9 mouse cellular contexts compared by ENCODE assay signal in the genomic region with DNA sequence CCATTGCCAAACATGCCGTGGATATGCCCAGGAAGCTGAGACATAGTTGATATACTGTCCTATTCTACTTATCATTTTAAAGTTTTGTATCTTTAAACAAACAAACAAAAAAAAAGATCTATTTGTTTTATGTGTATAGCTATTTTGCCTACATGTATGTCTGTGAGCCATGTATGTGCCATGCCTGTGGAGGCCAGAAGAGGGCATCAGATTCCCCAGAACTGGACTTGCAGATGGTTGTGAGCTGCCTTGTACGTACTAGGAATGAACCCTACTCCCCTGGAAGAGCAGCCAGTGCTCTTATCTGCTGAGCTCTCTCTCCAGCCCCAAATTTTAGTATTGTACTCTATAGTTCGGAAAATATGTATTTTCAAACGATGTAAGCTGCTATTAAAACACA. TPM values are rescaled to one million over a fixed set of nuclear protein-coding genes. Genes with fewer than 3 reads are reported as not detected.
A peak's percentile ranks its signal among the peaks of the same experiment; 100 is the strongest.
DNase-seq lines count a peak whose midpoint lies in the region; ATAC-seq and TF ChIP-seq lines count a peak whose summit lies in the region.
"Had no signal": no experiment of that assay in that cellular context is flagged by ENCODE, and none has a peak within 500 bp of the region (broad histone marks: within the 10 kb centered on the region; RNA-seq: fewer than 3 reads in every experiment).

No protein-coding gene starts in this region.

- no peaks in the 10 kb centered on the region for H3K9me3 ChIP-seq in G1E (replicated peaks)
- H3K9me3 ChIP-seq: liver, embryonic 13.5 days had no signal

- WGBS in bone marrow, adult 2 months, result 34% methylated on average over 4 of the region's 4 CpGs
- WGBS in spleen, adult 2 months, result 43% methylated on average over 4 of the region's 4 CpGs

- H3K4me3 ChIP-seq in layer of hippocampus, adult 2 months, result no peak overlapping the region
- no peak overlapping the region for H3K4me3 ChIP-seq in G1E (ENCODE audit: low read depth, low read length)
- no peak overlapping the region for H3K4me3 ChIP-seq in bone marrow, adult 2 months (replicated peaks; ENCODE audit: control insufficient read depth, low read depth, low read length)
- H3K4me3 ChIP-seq in spleen, adult 2 months (ENCODE audit: extremely low read depth, insufficient read depth, insufficient read length), result no peak overlapping the region
- H3K4me3 ChIP-seq: liver, embryonic 13.5 days had no signal

- peak; percentile 76 for TF ChIP-seq CTCF in layer of hippocampus, adult 2 months (conservative IDR thresholded peaks at IDR 0.05)
- TF ChIP-seq CTCF in G1E (IDR thresholded peaks at IDR 0.05; ENCODE audit: low read depth, low read length), result 0 out of 2 replicates have a peak, but pooled peaks have one; percentile 11
- TF ChIP-seq CTCF in bone marrow, adult 2 months (IDR thresholded peaks at IDR 0.05; ENCODE audit: control insufficient read depth, insufficient read depth, low read length), result peak; percentile 73
- peak; percentile 59; the same call in 1 of the 2 replicates for TF ChIP-seq CTCF in spleen, adult 2 months (IDR thresholded peaks at IDR 0.05; ENCODE audit: extremely low read depth, insufficient read depth, insufficient read length, insufficient replicate concordance)

- H3K27me3 ChIP-seq in G1E (ENCODE audit: insufficient read depth, low read length), result peaks cover 9% of the 10 kb centered on the region; the same call in 1 of the 2 replicates
- no peaks in the 10 kb centered on the region for H3K27me3 ChIP-seq in spleen, adult 2 months (ENCODE audit: control insufficient read depth, insufficient read depth, low read length)

- peak in 1 of 2 experiments; percentile 20 for DNase-seq in layer of hippocampus, adult 2 months (ENCODE audit: low spot score in 2 of 2)
- DNase-seq in layer of hippocampus, adult 8-10 months (ENCODE audit: low spot score in 2 of 2), result no peak
- no peak for DNase-seq in G1E (ENCODE audit: low spot score)
- peak; percentile 62 for DNase-seq in kidney, postnatal 10 days
- DNase-seq in spleen, adult 2 months (ENCODE audit: low read depth in 1 of 2, low spot score in 2 of 2), result peak in 1 of 2 experiments; percentile 61
- no peak for DNase-seq in ovary, postnatal 36 days (ENCODE audit: low spot score)
- DNase-seq in testis, postnatal 10 days (ENCODE audit: low spot score), result no peak
- DNase-seq: liver, embryonic 13.5 days had no signal

- H3K4me1 ChIP-seq in G1E (ENCODE audit: insufficient read depth, low read depth, low read length), result no peaks in the 10 kb centered on the region
- peaks cover 2% of the 10 kb centered on the region for H3K4me1 ChIP-seq in bone marrow, adult 2 months (ENCODE audit: control insufficient read depth, insufficient read depth, low read length)
- no peaks in the 10 kb centered on the region; the same call in 1 of the 2 replicates for H3K4me1 ChIP-seq in spleen, adult 2 months (ENCODE audit: control insufficient read depth, insufficient read depth, insufficient read length)

- no peak overlapping the region for H3K27ac ChIP-seq in layer of hippocampus, adult 2 months
- no peak overlapping the region for H3K27ac ChIP-seq in bone marrow, adult 2 months (ENCODE audit: control insufficient read depth, insufficient read depth, low read depth, low read length, poor library complexity)
- H3K27ac ChIP-seq in spleen, adult 2 months (ENCODE audit: insufficient read depth, low read length), result no peak overlapping the region
- H3K27ac ChIP-seq: liver, embryonic 13.5 days had no signal

- ATAC-seq in G1E (ENCODE audit: extremely low read depth, insufficient number of reproducible peaks, low FRiP score, poor library complexity, severe bottlenecking), result no peak

- no peak for TF ChIP-seq POLR2A in bone marrow, adult 2 months (IDR thresholded peaks at IDR 0.05; ENCODE audit: borderline replicate concordance, control insufficient read depth, low read depth, low read length)
- TF ChIP-seq POLR2A in spleen, adult 2 months (IDR thresholded peaks at IDR 0.05; ENCODE audit: low read depth, low read length), result no peak

- no peaks in the 10 kb centered on the region for H3K36me3 ChIP-seq in G1E (replicated peaks)
- H3K36me3 ChIP-seq in spleen, adult 2 months (ENCODE audit: control insufficient read depth, insufficient read depth, low read length), result no peaks in the 10 kb centered on the region
- H3K36me3 ChIP-seq: liver, embryonic 13.5 days had no signal

RNA-seq across cellular contexts. Expression of gene BC051142, which starts 10.1 kb away (rescaled TPM):
- 1 to 10 TPM; 4.1 to 7.2 TPM for total RNA-seq in layer of hippocampus, adult 2 months (2021)
- total RNA-seq in layer of hippocampus, adult 8-10 months (2022), result 1 to 10 TPM; 3.5 to 6.1 (median 4.5) TPM
- total RNA-seq in G1E (2014; fragmentation: Nextera tagmentation) (not detected in 2 replicates), G1E (2017) (0.05 and 0.17 TPM in 2 replicates)
- not detected in 2 replicates for polyA plus RNA-seq in G1E (2012)
- 0.92 and 3.7 TPM in 2 replicates for polyA plus RNA-seq in bone marrow, adult 2 months (2011; ENCODE audit: insufficient read depth, insufficient read length, low replicate concordance, missing spikeins)
- 1.1 and 1.8 TPM in 2 replicates for polyA plus RNA-seq in spleen, adult 2 months (2012; rRNA removed)

RNA-seq across cellular contexts. Expression of gene Btnl1, which starts 11.6 kb away (rescaled TPM):
- not detected for total RNA-seq in layer of hippocampus, adult 2 months (2021)
- not detected for total RNA-seq in layer of hippocampus, adult 8-10 months (2022)
- total RNA-seq in G1E (2014; fragmentation: Nextera tagmentation) (not detected in 2 replicates), G1E (2017) (0.22 TPM in 1 of 2 replicates, not detected in the other)
- not detected in 2 replicates for polyA plus RNA-seq in G1E (2012)
- polyA plus RNA-seq in bone marrow, adult 2 months (2011; ENCODE audit: insufficient read depth, insufficient read length, low replicate concordance, missing spikeins), result not detected in 2 replicates
- polyA plus RNA-seq in spleen, adult 2 months (2012; rRNA removed), result 0.35 and 0.56 TPM in 2 replicates
- polyA plus RNA-seq: liver, embryonic 13.5 days had no signal

RNA-seq across cellular contexts. Expression of gene Btnl2, which starts 33.9 kb away (rescaled TPM):
- total RNA-seq in layer of hippocampus, adult 2 months (2021), result under 1 TPM; 0.51 to 0.76 TPM
- total RNA-seq in layer of hippocampus, adult 8-10 months (2022), result 1 to 10 TPM in 1 of 4 experiments, under 1 TPM in 3; 0.47 to 1.0 (median 0.73) TPM
- not detected in 2 replicates for total RNA-seq in G1E (2014; fragmentation: Nextera tagmentation)
- 0.05 TPM in 1 of 2 replicates, not detected in the other for total RNA-seq in G1E (2017)
- polyA plus RNA-seq in G1E (2012), result not detected in 2 replicates
- 1.1 and 1.8 TPM in 2 replicates for polyA plus RNA-seq in bone marrow, adult 2 months (2011; ENCODE audit: insufficient read depth, insufficient read length, low replicate concordance, missing spikeins)
- 4.1 and 4.4 TPM in 2 replicates for polyA plus RNA-seq in spleen, adult 2 months (2012; rRNA removed)

Comparison
In these comparisons a context has a peak if more than half of its experiments do, and no peak if none do; other contexts are left out.
1. CTCF ChIP-seq: peak in every context shown above with its lines; median percentile 76 in layer of hippocampus, adult 2 months; 73 in bone marrow, adult 2 months; 59 in spleen, adult 2 months; 11 in G1E.